Mouse (Mus musculus) liver, embryonic 14.5 days (tissue): ENCODE results near the gene Pitpnm1.

Source experiments
- CTCF ChIP-seq: IDR thresholded peaks from 2 replicates; pipeline ENCODE4 v1.5.1; 2016; ENCODE audit warnings: antibody characterized with exemption, low read depth, control low read depth
- EP300 ChIP-seq: IDR thresholded peaks from 2 replicates; pipeline ENCODE4 v1.6.1; 2016; ENCODE audit warnings: antibody characterized with exemption, low read depth

DNA sequence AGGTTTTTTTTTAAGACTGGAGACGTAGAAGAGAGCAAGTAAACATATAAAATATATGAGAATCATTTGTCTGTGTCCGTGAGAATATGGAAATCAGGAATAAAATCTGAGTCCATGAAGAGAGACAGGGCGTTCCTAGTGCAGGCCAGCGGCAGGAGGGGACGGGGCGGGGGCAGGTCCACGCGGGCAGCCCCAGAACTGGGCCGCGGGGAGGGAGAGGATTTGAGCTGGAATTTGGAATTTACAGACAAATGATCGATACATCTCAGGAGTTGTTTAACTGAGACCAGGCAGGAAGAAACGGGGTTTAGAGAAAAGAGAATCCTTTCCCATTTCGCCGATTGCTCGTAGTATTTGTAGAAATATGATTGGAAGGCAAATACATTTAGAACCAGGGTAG lies 29.5 kb upstream of the Pitpnm1 start:
- TF ChIP-seq CTCF = no peak
- TF ChIP-seq EP300 = no peak
